Mouse (Mus musculus) erythroblast, embryonic 14.5 days (primary cell): ENCODE measurements at regions not wholly inside any gene's neighbourhood (a gene's known extent, or its start where the extent isn't known, plus 50 kb on each side); places are given as distances from the start of the nearest gene placed in this dataset.

Source experiments
- GATA1 ChIP-seq: IDR thresholded peaks from 2 replicates; pipeline ENCODE4 v1.6.1; 2012; ENCODE audit warnings: low read length, inconsistent platforms, mixed read lengths
- TAL1 ChIP-seq: IDR thresholded peaks from 3 replicates; pipeline ENCODE4 v1.6.1; 2012; ENCODE audit warnings: low read length, inconsistent platforms, mixed read lengths

- no peak for TF ChIP-seq GATA1
- no peak for TF ChIP-seq TAL1
Measured at GRCm38 (mm10) chr17:61204316-61204715, 1676.8 kb downstream of the Efna5 start.
